Mouse (Mus musculus) cerebellum, adult 2 months (tissue): ENCODE results near the gene Zscan22. TPM values are rescaled to one million over a fixed set of nuclear protein-coding genes. Genes with fewer than 3 reads are reported as not detected.
A peak's percentile ranks its signal among the peaks of the same experiment; 100 is the strongest.
"Not testable (repeated sequence)": the region's sequence is repeated elsewhere in the genome, so short reads cannot be mapped to it uniquely, and the experiment has no call there.

Experiments used
- DNase-seq, 2 experiments: peaks; one replicate each; pipeline ENCODE4 v3.0.0; 2021
- H3K27ac ChIP-seq: fragments of 200-500 bp; 2 replicates; pipeline ENCODE4 v1.5.1; 2012; ENCODE audit warnings: low read length, control low read depth, inconsistent platforms; ENCODE audit not compliant: insufficient read depth
- H3K27me3 ChIP-seq: fragments of 200-500 bp; 2 replicates; pipeline ENCODE4 v1.6.1; 2012; ENCODE audit warnings: inconsistent platforms, mild to moderate bottlenecking, low read length, moderate library complexity; ENCODE audit not compliant: control insufficient read depth, insufficient read depth
- H3K4me1 ChIP-seq: fragments of 200-500 bp; 2 replicates; pipeline ENCODE4 v1.6.1; 2011; ENCODE audit warnings: low read length; ENCODE audit not compliant: control insufficient read depth, insufficient read depth
- H3K4me3 ChIP-seq: fragments of 200-500 bp; replicated peaks from 2 replicates; pipeline ENCODE3; 2011; ENCODE audit warnings: mild to moderate bottlenecking, low read depth, low read length, control low read depth; ENCODE audit not compliant: insufficient read depth
- CTCF ChIP-seq: fragments of 200-500 bp; IDR thresholded peaks from 2 replicates; pipeline ENCODE4 v1.5.1; 2011; ENCODE audit warnings: low read depth, mild to moderate bottlenecking, control low read depth, low read length, moderate library complexity, borderline replicate concordance; ENCODE audit not compliant: insufficient read depth
- POLR2A ChIP-seq: fragments of 200-500 bp; IDR thresholded peaks from 2 replicates; pipeline ENCODE4 v1.6.1; 2011; ENCODE audit warnings: low read length, control low read depth, borderline replicate concordance; ENCODE audit not compliant: insufficient read depth
- WGBS: fragments of 180-500 bp; shearing (Covaris S2); methylation state at CpG from one replicate; pipeline ENCODE4 v1.1.7; 2018; 5-methylcytosine and 5-hydroxymethylcytosine counted together
- polyA plus RNA-seq: library from polyadenylated mRNA; depleted of rRNA; stranded (reverse); fragments of >200 nt; gene quantifications from 2 replicates; pipeline ENCODE4 v1.2.3, GENCODE M21; 2012

Gene Zscan22
- polyA plus RNA-seq, 1 experiment: 13.1 TPM

DNA sequence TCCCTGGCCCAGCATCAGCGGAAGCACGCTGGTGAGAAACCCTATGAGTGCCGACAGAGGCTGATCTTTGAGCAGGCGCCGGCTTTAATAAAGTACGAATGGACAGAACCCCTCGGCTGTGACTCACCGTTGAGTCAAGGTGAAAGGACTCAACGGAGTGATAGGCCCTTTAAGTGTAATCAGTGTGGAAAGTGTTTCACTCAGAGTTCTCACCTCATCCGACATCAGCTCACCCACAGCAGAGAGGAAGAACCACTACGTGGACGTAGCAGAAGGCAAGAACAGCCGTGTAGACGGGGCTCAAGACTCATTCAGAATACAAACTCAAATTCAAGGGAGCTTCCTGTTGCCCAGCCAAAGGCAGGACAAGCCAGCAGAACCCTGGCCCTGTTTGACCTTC, 6.7 kb upstream of the Zscan22 start:
- no peaks in the 10 kb centered on the region for H3K27me3 ChIP-seq
- no peak overlapping the region for H3K4me3 ChIP-seq
- 93% methylated on average over 14 of the region's 14 CpGs for WGBS
- TF ChIP-seq CTCF (no peak), POLR2A (no peak)
- no peaks in the 10 kb centered on the region; the same call in 1 of the 2 replicates for H3K4me1 ChIP-seq
- H3K27ac ChIP-seq: no peak overlapping the region
- no peak for DNase-seq

DNA sequence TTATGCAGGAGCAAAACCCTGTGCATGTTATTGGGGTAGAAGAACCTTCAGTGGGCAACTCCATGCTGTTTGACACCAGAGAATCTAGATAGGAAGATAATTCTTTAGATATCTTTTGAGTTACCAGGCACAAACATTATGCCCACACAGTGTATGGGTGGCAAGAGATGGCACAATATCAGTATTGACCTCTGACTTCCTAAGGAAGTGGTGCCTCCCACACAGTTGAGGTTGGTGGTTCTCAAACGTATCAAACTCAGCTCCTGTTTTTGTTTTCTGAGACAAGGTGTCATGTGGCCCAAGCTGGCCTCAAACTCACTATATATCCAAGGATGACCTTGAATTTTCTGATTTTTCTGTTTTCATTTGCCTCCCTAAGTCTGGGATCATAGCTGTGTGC, 6.3 kb upstream of the Zscan22 start:
- WGBS: 88% methylated on average over 1 of the region's 1 CpGs
- H3K4me3 ChIP-seq: no peak overlapping the region
- H3K27me3 ChIP-seq: no peaks in the 10 kb centered on the region
- no peak for DNase-seq
- TF ChIP-seq CTCF (no peak), POLR2A (no peak)
- no peaks in the 10 kb centered on the region; the same call in 1 of the 2 replicates for H3K4me1 ChIP-seq
- H3K27ac ChIP-seq: no peak overlapping the region

GRCm38 (mm10) chr7:12901517-12901916, 3.9 kb downstream of the Zscan22 start:
- H3K27ac ChIP-seq: no peak overlapping the region
- 82% methylated on average over 5 of the region's 5 CpGs for WGBS
- TF ChIP-seq CTCF: no peak
- no peak for TF ChIP-seq POLR2A
- no peak overlapping the region for H3K4me3 ChIP-seq
- DNase-seq: no peak
- peaks cover 3% of the 10 kb centered on the region; the same call in 1 of the 2 replicates for H3K4me1 ChIP-seq
- no peaks in the 10 kb centered on the region for H3K27me3 ChIP-seq

DNA sequence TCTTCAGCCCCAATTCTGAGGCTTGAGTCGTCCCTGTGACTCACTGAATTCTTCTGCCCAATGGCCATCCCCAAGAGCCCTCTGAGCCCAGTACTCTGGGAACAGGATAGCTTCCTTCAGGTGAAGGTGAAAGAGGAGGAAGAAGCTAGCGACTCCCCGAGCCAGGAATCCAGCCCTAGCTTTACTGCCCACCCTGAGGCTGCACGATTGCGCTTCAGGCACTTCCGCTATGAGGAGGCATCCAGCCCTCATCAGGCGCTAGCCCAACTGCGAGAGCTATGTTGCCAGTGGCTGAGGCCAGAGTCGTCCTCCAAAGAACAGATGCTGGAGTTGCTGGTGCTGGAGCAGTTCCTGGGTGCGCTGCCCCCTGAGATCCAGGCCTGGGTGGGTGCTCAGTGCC, 6.0 kb downstream of the Zscan22 start:
- Histone ChIP-seq H3K4me3 (no peak overlapping the region), H3K27ac (no peak overlapping the region), H3K4me1 (peaks cover 3% of the 10 kb centered on the region; the same call in 1 of the 2 replicates), H3K27me3 (no peaks in the 10 kb centered on the region)
- WGBS: 40% methylated on average over 10 of the region's 10 CpGs
- DNase-seq: no peak
- no peak for TF ChIP-seq CTCF
- no peak for TF ChIP-seq POLR2A

GRCm38 (mm10) chr7:12905146-12905545, 7.5 kb downstream of the Zscan22 start:
- H3K4me3 ChIP-seq: no peak overlapping the region
- H3K4me1 ChIP-seq: 0 out of 2 replicates have a peak, but pooled peaks cover 3% of the 10 kb centered on the region
- DNase-seq: no peak
- H3K27ac ChIP-seq: no peak overlapping the region
- WGBS: 43% methylated on average over 1 of the region's 1 CpGs
- H3K27me3 ChIP-seq: no peaks in the 10 kb centered on the region
- TF ChIP-seq CTCF (no peak), POLR2A (no peak)

DNA sequence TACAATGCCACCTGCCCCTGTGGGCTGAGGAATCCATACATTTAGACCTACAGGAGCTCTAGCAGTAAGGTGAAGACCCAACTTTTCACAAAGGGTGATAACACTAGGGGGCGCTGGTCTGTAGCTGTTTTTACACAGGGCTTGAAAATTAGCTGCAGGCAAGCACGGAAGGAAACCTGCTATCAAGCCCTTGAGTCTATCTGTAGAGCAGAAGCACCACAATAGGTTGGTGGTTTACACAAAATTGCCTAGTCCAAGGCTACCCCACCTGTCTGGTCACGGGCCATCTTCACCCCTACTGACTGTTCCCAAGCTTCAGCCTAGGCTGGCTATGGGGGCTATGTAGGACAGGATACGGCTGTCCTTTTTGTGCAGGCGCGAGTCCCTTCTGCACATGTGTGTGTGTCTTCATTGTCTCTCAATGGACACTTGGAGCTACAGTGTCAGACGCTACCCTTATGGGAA, 11.9 kb downstream of the Zscan22 start:
- Histone ChIP-seq H3K27ac (peak overlapping the region; percentile 21; the same call in 1 of the 2 replicates), H3K4me1 (no peaks in the 10 kb centered on the region), H3K4me3 (peak overlapping the region; percentile 25), H3K27me3 (no peaks in the 10 kb centered on the region)
- TF ChIP-seq POLR2A: no peak
- TF ChIP-seq CTCF: peak; percentile 57; the same call in 1 of the 2 replicates
- peak; percentile 76 to 83 for DNase-seq
- 23% methylated on average over 7 of the region's 7 CpGs for whole genome bisulfite sequencing

- DNase-seq: peak; percentile 67 to 75
- 10% methylated on average over 19 of the region's 19 CpGs for WGBS
- Histone ChIP-seq H3K27ac (peak overlapping the region; percentile 83), H3K4me3 (peak overlapping the region; percentile 75), H3K27me3 (no peaks in the 10 kb centered on the region), H3K4me1 (no peaks in the 10 kb centered on the region)
- TF ChIP-seq CTCF (no peak), POLR2A (peak; percentile 37; the same call in 1 of the 2 replicates)
These were observed 12.6 kb downstream of the Zscan22 start for GRCm38 (mm10) chr7:12910181-12910668.

DNA sequence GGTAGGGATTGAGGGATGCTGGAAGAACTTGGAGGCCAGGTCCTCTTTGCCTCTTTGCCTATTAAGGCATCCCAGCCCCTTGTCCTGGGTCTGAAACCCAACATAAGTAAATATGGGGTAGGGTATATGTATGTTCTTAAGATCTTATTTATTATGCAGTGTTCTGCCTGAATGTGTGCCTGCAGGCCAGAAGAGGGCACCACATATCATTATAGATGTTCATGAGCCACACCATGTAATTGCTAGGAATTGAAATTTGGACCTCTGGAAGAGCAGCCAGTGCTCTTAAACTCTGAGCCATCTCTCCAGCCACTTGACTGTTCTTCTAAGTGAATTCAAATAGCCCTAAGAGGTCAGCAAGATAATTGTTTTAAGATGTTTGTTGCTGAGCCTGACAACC, 15.9 kb downstream of the Zscan22 start:
- TF ChIP-seq CTCF (peak; percentile 54), POLR2A (no peak)
- Histone ChIP-seq H3K27me3 (no peaks in the 10 kb centered on the region), H3K27ac (no peak overlapping the region), H3K4me1 (no peaks in the 10 kb centered on the region), H3K4me3 (no peak overlapping the region)
- DNase-seq: no peak

DNA sequence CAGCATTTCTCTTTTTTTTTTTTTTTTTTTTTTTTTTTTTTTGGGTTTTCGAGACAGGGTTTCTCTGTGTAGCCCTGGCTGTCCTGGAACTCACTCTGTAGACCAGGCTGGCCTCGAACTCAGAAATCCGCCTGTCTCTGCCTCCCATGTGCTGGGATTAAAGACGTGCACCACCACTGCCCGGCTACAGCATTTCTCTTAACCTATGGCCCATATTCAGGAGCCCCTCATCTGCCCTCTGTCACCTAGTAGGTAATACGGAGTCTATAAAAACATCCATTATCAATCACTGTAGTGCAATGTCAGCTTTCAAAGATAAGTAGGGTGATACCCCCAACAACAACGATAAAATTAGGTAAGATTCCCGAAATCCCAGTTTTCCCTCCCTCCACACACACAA, 22.9 kb downstream of the Zscan22 start:
- not testable (repeated sequence) for H3K27me3 ChIP-seq, H3K4me3 ChIP-seq
- WGBS: 84% methylated on average over 7 of the region's 8 CpGs

More for the DNA sequence above, 22.9 kb downstream of the Zscan22 start:
- DNase-seq, H3K4me1 ChIP-seq, H3K27ac ChIP-seq: not testable (repeated sequence)
